Mouse (Mus musculus) cerebellum, postnatal 10 days (tissue): ENCODE results near the gene Bcl2l2.

Experiments used
- DNase-seq, 2 experiments: peaks; one replicate each; pipeline ENCODE4 v3.0.0; 2021; ENCODE audit warnings: mixed read lengths in 2 of 2

The Bcl2l2 gene

GRCm38 (mm10) chr14:54883154-54884021 lies at the start of gene Bcl2l2, which contains the start of gene Gm20521:
Gene Bcl2l2, plus strand, starts transcription at chr14:54883377.
Gene Gm20521, plus strand, starts transcription at chr14:54883441.
- peak; percentile 95 to 96 for DNase-seq

- peak; percentile 15 to 75 for DNase-seq
Observed at GRCm38 (mm10) chr14:54843461-54843860, 39.7 kb upstream of the Bcl2l2 start.

- no peak for DNase-seq
Observed at GRCm38 (mm10) chr14:54855726-54856125, 27.5 kb upstream of the Bcl2l2 start.

GRCm38 (mm10) chr14:54856703-54857102 lies 26.5 kb upstream of the Bcl2l2 start:
- DNase-seq, result no peak

GRCm38 (mm10) chr14:54857891-54858290 lies 25.3 kb upstream of the Bcl2l2 start:
- peak; percentile 83 to 88 for DNase-seq

- peak; percentile 84 to 89 for DNase-seq
Observed at GRCm38 (mm10) chr14:54860511-54860910, 22.7 kb upstream of the Bcl2l2 start.

GRCm38 (mm10) chr14:54863501-54864312 lies 19.5 kb upstream of the Bcl2l2 start:
- peak; percentile 96 to 97 for DNase-seq

GRCm38 (mm10) chr14:54864313-54865036 lies 18.7 kb upstream of the Bcl2l2 start:
- no peak for DNase-seq

GRCm38 (mm10) chr14:54865626-54866025 lies 17.6 kb upstream of the Bcl2l2 start:
- no peak for DNase-seq

- no peak for DNase-seq
Observed at GRCm38 (mm10) chr14:54866268-54866667, 16.9 kb upstream of the Bcl2l2 start.

- DNase-seq, result peak; percentile 49 to 58
Observed at GRCm38 (mm10) chr14:54866936-54867335, 16.2 kb upstream of the Bcl2l2 start.

- no peak for DNase-seq
Observed at GRCm38 (mm10) chr14:54868026-54868425, 15.2 kb upstream of the Bcl2l2 start.

GRCm38 (mm10) chr14:54870861-54871260 lies 12.3 kb upstream of the Bcl2l2 start, which contains the start of gene Homez:
Gene Homez, minus strand, starts transcription at chr14:54870961.
- DNase-seq, result no peak

GRCm38 (mm10) chr14:54874165-54874564 lies 9.0 kb upstream of the Bcl2l2 start:
- no peak for DNase-seq

- DNase-seq, result peak in 1 of 2 experiments; percentile 28
Observed at GRCm38 (mm10) chr14:54875844-54876538, 7.2 kb upstream of the Bcl2l2 start.

- DNase-seq, result peak; percentile 95 to 97
Observed at GRCm38 (mm10) chr14:54876539-54877047, 6.6 kb upstream of the Bcl2l2 start.

GRCm38 (mm10) chr14:54877048-54877715 lies 6.0 kb upstream of the Bcl2l2 start, which contains the start of gene Ppp1r3e:
Gene Ppp1r3e, minus strand, starts transcription at chr14:54877550.
- DNase-seq, result peak; percentile 87

GRCm38 (mm10) chr14:54884022-54884712 lies 990 bp downstream of the Bcl2l2 start:
- peak in 1 of 2 experiments; percentile 23 for DNase-seq

- no peak for DNase-seq
Observed at GRCm38 (mm10) chr14:54885309-54885708, 2.1 kb downstream of the Bcl2l2 start.

- no peak for DNase-seq
Observed at GRCm38 (mm10) chr14:54892200-54892599, 9.0 kb downstream of the Bcl2l2 start, which contains the start of gene Pabpn1. Gene Pabpn1, plus strand, starts transcription at chr14:54892500.
